Mouse (Mus musculus) left cerebral cortex, postnatal 10 days (tissue): ENCODE results near the gene Tnfrsf13c. TPM values are rescaled to one million over a fixed set of nuclear protein-coding genes. Genes with fewer than 3 reads are reported as not detected.
"Not testable (repeated sequence)": the region's sequence is repeated elsewhere in the genome, so short reads cannot be mapped to it uniquely, and the experiment has no call there.

Source experiments
- DNase-seq, 2 experiments: peaks; one replicate each; pipeline ENCODE4 v3.0.0; 2021 to 2022; ENCODE audit warnings: low spot score in 2 of 2, mixed read lengths in 1 of 2; ENCODE audit errors: extremely low spot score in 1 of 2
- intact Hi-C: fragments of 180-260 bp; cut with DNase I; formaldehyde crosslinking; loops from one replicate; pipeline ENCODE4 v1.15.1; 2025
- total RNA-seq, 2 experiments: library from RNA; stranded (reverse); gene quantifications; 2 replicates each; pipeline ENCODE4 v1.2.3; 2021

Tnfrsf13c gene
- total RNA-seq = under 1 TPM; 0.30 to 0.73 TPM

DNA sequence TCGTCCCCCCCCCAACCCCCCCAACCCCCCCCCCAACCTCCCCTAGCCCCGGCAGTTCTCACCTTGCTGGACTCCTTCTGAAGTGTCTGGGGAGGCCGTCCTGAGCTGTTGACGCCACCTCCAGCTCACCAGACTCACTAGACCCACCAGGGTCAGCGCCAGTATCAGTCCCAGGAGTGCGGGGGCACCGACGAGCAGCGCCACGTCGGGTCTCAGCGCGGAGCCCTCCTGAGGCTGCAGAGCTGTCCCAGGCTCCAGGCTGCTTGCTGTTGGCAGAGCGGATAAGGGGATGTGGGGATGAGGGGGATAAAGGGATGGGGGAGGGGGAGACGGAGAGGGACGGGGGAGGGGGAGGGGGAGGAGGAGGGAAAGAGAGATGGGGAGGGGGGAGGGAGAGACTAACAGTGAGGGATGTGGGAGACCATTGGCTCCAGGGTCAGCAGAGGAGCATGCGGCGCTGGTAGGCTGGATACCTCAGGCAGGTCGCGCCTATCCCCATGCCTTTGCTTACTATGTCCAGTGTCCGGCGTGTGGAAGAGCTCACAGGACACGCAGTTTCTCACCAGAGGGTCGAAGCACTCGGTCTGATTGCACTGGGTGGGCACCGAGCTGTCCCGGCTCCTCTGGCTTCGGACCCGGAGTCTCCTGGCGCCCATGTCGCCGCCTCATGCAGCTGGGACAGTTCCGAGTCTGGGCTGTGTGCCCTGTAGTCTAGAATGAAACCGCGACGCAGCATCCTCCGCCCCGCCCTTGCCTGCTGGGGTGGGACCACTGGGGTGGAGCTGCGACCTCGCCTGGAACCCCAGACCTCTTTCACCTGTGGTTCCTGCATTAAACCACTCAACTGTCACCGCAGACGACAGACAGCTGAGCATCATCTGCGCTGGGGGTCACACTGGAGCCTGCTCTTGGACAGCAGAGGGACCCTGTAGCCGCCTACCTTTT, at the start of gene Tnfrsf13c:
Tnfrsf13c (minus strand) TSS at position 713 of the 945 bp plus-strand sequence.
- intact Hi-C loops = no loop called here

GRCm38 (mm10) chr15:82272295-82272694, 48.1 kb upstream of the Tnfrsf13c start:
- intact Hi-C loops = loop anchor here (10.0 kb wide), 1 partner anchor 863 kb away; no protein-coding TSS in a partner anchor

More for the DNA sequence above, at the start of gene Tnfrsf13c:
- DNase-seq = peak in 1 of 2 experiments; percentile 62

GRCm38 (mm10) chr15:82271201-82271600, 47.0 kb upstream of the Tnfrsf13c start:
- intact Hi-C loops = loop anchor here (10.0 kb wide), 1 partner anchor 864 kb away; no protein-coding TSS in a partner anchor
- peak in 1 of 2 experiments; percentile 85 for DNase-seq

More at GRCm38 (mm10) chr15:82272295-82272694, 48.1 kb upstream of the Tnfrsf13c start:
- DNase-seq = no peak

DNA sequence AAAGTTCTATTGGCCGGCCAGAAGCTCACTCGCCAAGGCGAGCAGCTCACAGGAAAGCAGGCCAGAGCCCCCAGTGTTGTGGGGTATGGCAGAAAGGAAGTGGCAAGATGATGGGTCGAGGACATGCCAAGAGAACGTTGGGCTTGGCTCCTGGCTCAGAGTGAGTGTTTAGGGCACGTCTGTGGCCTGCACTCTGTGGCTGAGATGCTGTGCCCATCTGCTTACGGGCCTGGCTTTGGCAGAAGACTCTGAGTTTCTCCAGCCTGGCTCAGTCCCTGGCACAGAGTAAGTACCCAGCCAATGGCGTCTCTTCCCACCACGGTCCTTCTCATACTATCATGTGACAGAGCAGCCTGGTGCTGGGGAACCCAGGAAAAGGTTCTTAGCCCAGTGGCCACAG, 44.6 kb upstream of the Tnfrsf13c start:
- intact Hi-C loops = loop anchor here (5.0 kb wide), 1 partner anchor 149 kb away; no protein-coding TSS in a partner anchor
- DNase-seq = no peak

DNA sequence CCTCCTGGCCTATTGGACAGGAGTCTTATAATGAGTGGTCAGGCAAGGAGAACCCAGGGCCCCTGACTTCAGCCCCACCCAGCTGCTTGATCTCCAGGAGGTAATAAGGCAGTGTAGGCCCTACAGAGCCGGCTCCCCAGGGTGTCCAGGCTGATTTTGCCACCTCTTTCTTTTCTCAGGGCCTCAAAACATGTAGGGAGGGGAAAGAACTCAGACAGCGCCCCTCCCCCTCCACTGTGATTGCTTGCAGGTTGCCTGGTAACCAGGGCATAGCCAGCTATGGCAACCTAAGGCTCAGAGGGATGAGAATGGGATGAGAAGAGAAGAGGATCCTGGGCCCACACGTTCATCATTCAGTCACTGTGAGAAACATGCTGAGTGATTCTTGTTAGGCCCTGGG, 44.0 kb upstream of the Tnfrsf13c start:
- DNase-seq = peak in 1 of 2 experiments; percentile 80
- intact Hi-C loops = loop anchor here (5.0 kb wide), 1 partner anchor 149 kb away; no protein-coding TSS in a partner anchor

DNA sequence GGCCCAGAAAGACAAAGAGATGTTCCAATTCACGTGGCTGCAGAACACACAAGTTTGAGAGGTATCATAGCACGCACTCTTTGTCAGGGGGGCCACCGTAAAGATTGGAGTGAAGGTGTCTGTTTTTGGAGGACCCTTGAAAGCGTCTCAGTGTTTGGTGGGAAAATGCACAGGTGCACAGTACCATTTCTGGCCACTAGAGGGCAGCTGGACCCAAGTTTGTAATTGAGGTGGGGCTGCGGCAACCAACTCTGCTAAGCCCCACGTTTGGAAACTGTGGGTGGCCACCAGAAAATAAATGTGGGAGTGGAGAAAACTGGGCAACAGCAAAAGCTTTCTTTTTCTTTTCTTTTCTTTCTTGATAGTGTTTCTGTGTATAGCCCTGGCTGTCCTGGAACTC, 42.2 kb upstream of the Tnfrsf13c start:
- intact Hi-C loops = loop anchor here (5.0 kb wide), 1 partner anchor 151 kb away; no protein-coding TSS in a partner anchor
- peak; percentile 64 to 67 for DNase-seq

DNA sequence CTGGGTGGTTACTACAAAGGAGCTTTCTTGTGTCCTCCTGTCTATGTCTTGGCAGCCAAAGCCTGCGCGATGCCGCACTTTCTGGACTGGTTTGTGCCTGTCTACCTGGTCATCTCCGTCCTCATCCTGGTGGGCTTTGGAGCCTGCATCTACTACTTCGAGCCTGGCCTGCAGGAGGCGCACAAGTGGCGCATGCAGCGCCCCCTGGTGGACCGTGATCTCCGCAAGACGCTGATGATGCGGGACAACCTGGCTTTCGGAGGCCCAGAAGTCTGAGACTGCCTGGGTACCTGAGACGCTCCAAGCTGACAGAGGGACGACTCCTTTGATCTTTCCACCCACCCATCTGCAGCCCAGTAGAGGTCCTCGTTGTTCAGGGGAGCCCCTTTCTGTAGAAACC, 35.3 kb upstream of the Tnfrsf13c start:
- intact Hi-C loops = no loop called here
- peak; percentile 51 to 81 for DNase-seq

DNA sequence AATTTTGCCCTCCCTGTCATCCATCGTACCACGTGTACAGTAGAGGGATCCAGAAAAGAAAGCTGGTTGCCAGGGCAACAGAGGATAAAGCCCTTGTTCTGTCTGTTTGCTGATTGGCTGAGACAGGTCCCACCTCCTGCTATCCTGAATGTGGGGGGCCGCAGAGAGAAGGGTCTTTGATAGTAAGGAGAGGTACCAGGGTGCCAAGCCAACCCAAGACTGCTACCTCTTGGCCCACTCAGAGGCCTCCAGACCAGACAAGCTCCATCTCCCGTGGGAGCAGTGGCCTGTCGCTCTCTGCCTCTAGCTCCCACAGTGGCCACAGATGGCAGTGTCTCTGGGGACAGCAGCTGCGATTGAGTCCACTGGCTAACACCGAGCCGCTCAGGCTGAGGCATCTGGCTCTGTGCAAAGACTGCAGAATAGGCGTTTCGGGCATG, 31.8 kb upstream of the Tnfrsf13c start:
- intact Hi-C loops = no loop called here
- peak; percentile 75 to 92 for DNase-seq

GRCm38 (mm10) chr15:82255248-82255647, 31.1 kb upstream of the Tnfrsf13c start:
- intact Hi-C loops = no loop called here
- no peak for DNase-seq

DNA sequence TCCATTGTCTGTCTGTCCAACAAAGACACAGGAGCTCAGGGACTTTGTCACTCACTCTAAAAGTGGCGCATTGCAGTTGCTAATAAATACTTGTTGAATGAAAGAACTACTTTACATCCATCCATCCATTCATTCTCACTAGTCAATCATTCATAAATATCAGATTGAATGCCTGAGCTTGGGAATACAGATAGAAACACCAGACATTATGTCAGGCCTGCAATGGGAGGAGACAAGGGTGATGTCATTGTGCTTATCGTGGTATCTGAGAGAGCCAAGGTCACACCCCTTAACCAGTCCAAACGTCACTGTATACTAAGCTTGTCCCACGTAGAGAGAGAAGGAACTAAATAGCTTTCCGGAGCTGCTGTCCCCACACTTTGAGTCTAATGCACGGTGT, 27.9 kb upstream of the Tnfrsf13c start, which contains the start of gene 1500009C09Rik:
1500009C09Rik (plus strand) TSS at position 301 of the 400 bp plus-strand sequence.
- intact Hi-C loops = no loop called here
- no peak for DNase-seq

- intact Hi-C loops = no loop called here
- no peak for DNase-seq
These were observed 27.4 kb upstream of the Tnfrsf13c start for GRCm38 (mm10) chr15:82251579-82251978.

GRCm38 (mm10) chr15:82247131-82247776, 23.1 kb upstream of the Tnfrsf13c start:
- DNase-seq = no peak
- intact Hi-C loops = no loop called here

DNA sequence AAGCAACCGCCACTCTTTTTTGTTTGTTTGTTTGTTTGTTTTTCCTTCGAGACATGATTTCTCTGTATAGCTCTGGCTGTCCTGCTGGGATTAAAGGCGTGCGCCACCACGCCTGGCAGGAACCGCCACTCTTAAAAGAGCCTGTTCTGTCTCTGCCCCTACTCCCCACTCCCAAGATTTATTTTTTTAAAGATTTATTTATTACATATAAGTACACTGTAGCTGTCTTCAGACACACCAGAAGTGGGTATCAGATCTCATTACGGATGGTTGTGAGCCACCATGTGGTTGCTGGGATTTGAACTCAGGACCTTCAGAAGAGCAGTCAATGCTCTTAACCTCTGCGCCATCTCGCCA, 20.6 kb upstream of the Tnfrsf13c start:
- intact Hi-C loops, DNase-seq: not testable (repeated sequence)

GRCm38 (mm10) chr15:82244115-82244804, 20.1 kb upstream of the Tnfrsf13c start, which contains the start of gene Cenpm:
Cenpm (minus strand) TSS chr15:82244748.
- DNase-seq = peak; percentile 92 to 96
- intact Hi-C loops = no loop called here

GRCm38 (mm10) chr15:82243742-82244114, 19.6 kb upstream of the Tnfrsf13c start:
- intact Hi-C loops = no loop called here
- no peak for DNase-seq

DNA sequence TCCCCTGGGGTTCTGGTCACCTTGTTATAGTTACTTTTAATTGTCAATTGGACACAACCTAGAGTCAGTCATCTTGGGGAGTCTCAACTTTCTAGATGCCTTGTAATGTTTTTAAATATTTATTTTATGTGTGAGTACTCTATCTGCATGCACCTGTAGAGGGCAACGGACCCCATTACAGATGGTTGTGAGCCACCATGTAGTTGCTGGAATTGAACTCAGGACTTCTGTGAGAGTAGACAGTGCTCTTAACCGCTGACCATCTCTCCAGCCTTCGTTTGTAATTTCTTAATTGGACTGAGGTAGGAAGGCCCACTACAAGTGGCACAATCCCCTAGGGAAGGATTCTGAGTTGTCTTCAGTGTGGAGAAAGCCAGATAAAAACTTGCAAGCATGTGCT, 19.1 kb upstream of the Tnfrsf13c start:
- intact Hi-C loops = no loop called here
- DNase-seq = no peak

- peak; percentile 66 to 69 for DNase-seq
- intact Hi-C loops = loop anchor here (2.0 kb wide), 2 partner anchors 96 to 172 kb away; no protein-coding TSS in a partner anchor
These were observed 12.4 kb upstream of the Tnfrsf13c start for GRCm38 (mm10) chr15:82236565-82236964.

DNA sequence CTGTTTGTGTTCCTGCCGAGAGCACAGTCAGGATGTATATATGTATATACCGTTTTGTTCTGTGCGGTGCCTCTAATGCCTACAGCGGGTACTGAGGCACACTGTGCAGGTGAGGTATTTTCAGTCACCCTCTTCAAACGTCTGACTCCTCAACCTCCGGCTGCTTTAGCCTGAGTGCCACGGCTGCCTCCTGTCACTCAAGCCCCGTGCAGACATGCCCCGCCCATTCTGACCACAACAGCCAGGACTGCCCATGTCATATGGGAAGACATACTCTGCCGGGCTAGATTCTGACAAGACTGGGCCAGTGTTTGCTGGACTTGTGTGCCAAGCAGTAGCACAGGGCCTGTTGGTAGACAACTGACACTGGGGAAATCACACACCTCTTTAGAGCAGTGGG, 11.5 kb upstream of the Tnfrsf13c start:
- DNase-seq = no peak
- intact Hi-C loops = loop anchor here (2.0 kb wide), 2 partner anchors 95 to 171 kb away; no protein-coding TSS in a partner anchor

GRCm38 (mm10) chr15:82232651-82233050, 8.5 kb upstream of the Tnfrsf13c start:
- intact Hi-C loops = no loop called here

More at GRCm38 (mm10) chr15:82232651-82233050, 8.5 kb upstream of the Tnfrsf13c start:
- no peak for DNase-seq
